Mouse (Mus musculus): ENCODE measurements at regions not wholly inside any gene's neighbourhood (a gene's known extent, or its start where the extent isn't known, plus 50 kb on each side); places are given as distances from the start of the nearest gene placed in this dataset.

DNA sequence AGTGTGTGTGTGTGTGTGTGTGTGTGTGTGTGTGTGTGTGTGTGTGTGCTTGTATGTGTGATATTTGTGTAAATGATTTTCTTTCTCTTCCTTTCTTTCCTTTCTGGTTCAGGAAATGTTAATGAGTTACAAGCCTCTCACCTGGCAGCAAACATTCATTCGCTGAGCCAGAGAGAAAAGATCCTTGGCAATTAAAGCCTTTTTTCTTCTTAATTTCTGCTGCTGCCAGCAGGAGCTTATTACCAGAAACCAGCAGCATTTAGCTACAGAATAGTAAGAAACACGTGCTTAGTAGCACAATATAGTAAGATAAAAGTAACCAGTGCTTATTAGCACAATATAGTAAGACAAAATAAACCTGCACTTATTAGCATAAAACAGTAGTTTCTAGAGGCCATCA, 1050.0 kb upstream of the Pabpc4l start:
- no peak overlapping the region for H3K4me3 ChIP-seq (replicated peaks)
- ATAC-seq = no peak
- 56% methylated on average over 2 of the region's 2 CpGs for WGBS

DNA sequence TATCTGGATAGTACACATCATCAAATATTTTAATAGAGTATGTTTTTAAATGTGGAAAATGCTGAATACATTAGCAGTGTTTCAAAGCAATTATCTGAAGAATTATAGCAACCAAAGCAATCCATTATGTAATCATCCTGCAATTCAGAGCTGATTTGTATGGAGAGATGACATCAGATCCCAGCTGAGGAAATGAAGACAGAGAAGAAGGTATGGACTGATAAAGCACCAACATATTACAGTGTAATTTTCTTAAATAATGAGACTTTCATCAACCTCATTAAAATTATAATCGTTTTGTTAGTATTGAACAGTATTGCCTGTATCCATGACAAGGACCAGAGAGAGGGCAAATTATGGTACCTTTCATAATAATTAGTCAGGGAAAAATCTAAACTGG, 1023.3 kb upstream of the Pabpc4l start:
- no peak overlapping the region for H3K9ac ChIP-seq (replicated peaks)
- H3K9me3 ChIP-seq = no peaks in the 10 kb centered on the region
- ATAC-seq = no peak
- no peaks in the 10 kb centered on the region for H3K4me1 ChIP-seq (replicated peaks)
- no peak overlapping the region for H3K4me2 ChIP-seq (replicated peaks)
- WGBS = 72% methylated on average over 1 of the region's 1 CpGs
- no peak overlapping the region for H3K27ac ChIP-seq
- no peaks in the 10 kb centered on the region for H3K36me3 ChIP-seq
- no peak overlapping the region for H3K4me3 ChIP-seq (replicated peaks)
- H3K27me3 ChIP-seq = no peaks in the 10 kb centered on the region

More for the DNA sequence above, 1050.0 kb upstream of the Pabpc4l start:
- no peak overlapping the region for H3K27ac ChIP-seq
- no peaks in the 10 kb centered on the region for H3K4me1 ChIP-seq (replicated peaks)
- H3K27me3 ChIP-seq = no peaks in the 10 kb centered on the region
- H3K4me2 ChIP-seq (replicated peaks) = no peak overlapping the region
- no peaks in the 10 kb centered on the region for H3K36me3 ChIP-seq
- H3K9me3 ChIP-seq = no peaks in the 10 kb centered on the region
- no peak overlapping the region for H3K9ac ChIP-seq (replicated peaks)

DNA sequence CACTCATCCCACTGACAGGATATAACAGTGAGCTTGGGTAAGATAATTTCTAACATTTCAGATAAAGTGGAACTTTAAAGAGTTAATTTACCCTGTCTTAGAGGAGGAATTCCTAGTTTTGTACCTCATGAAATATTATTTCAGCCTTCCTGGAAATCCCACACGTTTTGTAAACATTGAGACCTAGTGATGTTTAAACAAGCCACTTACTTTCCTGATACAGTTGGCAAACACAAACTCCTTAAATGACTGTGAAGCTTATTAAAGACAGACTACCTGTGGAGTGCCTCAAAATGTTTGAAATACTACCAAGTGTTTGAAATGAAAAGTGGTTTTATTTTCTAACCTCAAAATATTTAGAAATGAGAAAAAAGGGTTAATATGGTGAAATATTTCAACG, 1021.8 kb upstream of the Pabpc4l start:
- H3K36me3 ChIP-seq = no peaks in the 10 kb centered on the region
- H3K4me2 ChIP-seq (replicated peaks) = no peak overlapping the region
- H3K9ac ChIP-seq (replicated peaks) = no peak overlapping the region
- H3K27ac ChIP-seq = no peak overlapping the region
- H3K27me3 ChIP-seq = no peaks in the 10 kb centered on the region
- H3K9me3 ChIP-seq = no peaks in the 10 kb centered on the region
- ATAC-seq = no peak
- 53% methylated on average over 2 of the region's 2 CpGs for WGBS
- H3K4me3 ChIP-seq (replicated peaks) = no peak overlapping the region
- H3K4me1 ChIP-seq (replicated peaks) = no peaks in the 10 kb centered on the region

DNA sequence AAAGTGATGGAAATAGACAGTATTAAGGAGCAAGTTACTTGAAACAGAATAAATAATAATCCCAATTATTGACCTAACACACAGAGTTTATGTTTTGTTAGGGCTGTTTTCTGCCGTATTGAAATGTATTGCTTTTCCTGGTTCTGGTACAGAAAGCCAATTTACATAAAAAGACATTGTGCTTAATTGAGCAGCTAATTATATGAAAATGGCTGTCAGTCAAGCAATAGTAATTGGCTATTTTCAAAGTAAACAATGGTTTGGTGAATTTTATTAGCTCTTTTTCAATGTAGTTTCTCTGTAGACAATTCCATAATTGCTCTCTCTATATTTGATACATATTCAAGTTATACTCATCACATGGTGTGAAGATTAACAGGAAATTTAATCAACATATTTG, 1015.5 kb upstream of the Pabpc4l start:
- no peaks in the 10 kb centered on the region for H3K9me3 ChIP-seq
- no peak for ATAC-seq
- H3K27ac ChIP-seq = no peak overlapping the region
- no peak overlapping the region for H3K4me3 ChIP-seq (replicated peaks)
- no peak overlapping the region for H3K9ac ChIP-seq (replicated peaks)
- WGBS = 62% methylated on average over 1 of the region's 1 CpGs
- no peak overlapping the region for H3K4me2 ChIP-seq (replicated peaks)
- no peaks in the 10 kb centered on the region for H3K4me1 ChIP-seq (replicated peaks)
- H3K27me3 ChIP-seq = no peaks in the 10 kb centered on the region
- H3K36me3 ChIP-seq = no peaks in the 10 kb centered on the region

DNA sequence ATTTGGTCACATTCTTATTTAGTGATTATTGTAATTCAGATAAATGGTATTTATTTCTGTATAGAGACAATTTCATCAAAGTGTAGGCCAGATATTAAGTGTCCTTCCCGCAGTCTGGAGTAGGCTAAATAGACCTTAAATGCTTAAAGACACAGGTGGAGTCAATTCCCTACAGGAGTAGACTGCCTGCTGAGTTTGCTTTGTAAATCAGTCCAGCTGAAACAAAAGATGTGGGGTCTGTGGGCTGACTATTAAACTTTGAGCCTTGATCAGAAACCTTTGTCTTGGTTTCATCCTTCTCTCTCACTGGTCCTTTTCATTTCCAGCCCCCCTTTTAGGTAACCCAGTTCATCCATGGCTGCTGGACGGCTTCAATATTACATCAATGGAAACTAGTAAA, 1002.0 kb upstream of the Pabpc4l start:
- H3K4me3 ChIP-seq (replicated peaks) = no peak overlapping the region
- no peak overlapping the region for H3K9ac ChIP-seq (replicated peaks)
- 74% methylated on average over 2 of the region's 2 CpGs for WGBS
- no peak for ATAC-seq
- H3K4me2 ChIP-seq (replicated peaks) = no peak overlapping the region
- no peaks in the 10 kb centered on the region for H3K36me3 ChIP-seq
- no peaks in the 10 kb centered on the region for H3K9me3 ChIP-seq
- no peaks in the 10 kb centered on the region for H3K27me3 ChIP-seq
- H3K4me1 ChIP-seq (replicated peaks) = no peaks in the 10 kb centered on the region
- H3K27ac ChIP-seq = no peak overlapping the region

DNA sequence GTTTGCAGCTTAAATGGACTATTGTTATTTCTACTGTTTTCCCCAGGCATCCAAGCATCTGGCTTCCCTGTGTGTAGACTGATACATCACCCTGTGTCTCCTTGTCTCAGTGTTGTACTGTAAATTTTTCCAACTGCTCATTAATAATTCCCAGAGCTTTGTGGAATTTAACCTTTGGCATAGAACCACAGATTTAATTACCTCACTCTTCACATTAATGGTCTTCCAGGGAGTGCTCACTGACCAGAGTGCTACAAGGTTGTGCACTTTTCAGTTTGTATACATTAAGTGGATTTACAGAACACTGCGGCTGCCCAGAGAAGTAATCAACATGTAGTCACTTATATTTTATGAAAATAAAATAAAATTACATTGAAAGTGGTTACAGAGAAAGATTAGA, 992.4 kb upstream of the Pabpc4l start:
- H3K9me3 ChIP-seq = no peaks in the 10 kb centered on the region
- no peaks in the 10 kb centered on the region for H3K4me1 ChIP-seq (replicated peaks)
- no peak overlapping the region for H3K9ac ChIP-seq (replicated peaks)
- no peaks in the 10 kb centered on the region for H3K27me3 ChIP-seq
- no peak overlapping the region for H3K27ac ChIP-seq
- no peak overlapping the region for H3K4me2 ChIP-seq (replicated peaks)
- 86% methylated on average over 1 of the region's 1 CpGs for WGBS
- no peak for ATAC-seq
- H3K36me3 ChIP-seq = no peaks in the 10 kb centered on the region
- H3K4me3 ChIP-seq (replicated peaks) = no peak overlapping the region

DNA sequence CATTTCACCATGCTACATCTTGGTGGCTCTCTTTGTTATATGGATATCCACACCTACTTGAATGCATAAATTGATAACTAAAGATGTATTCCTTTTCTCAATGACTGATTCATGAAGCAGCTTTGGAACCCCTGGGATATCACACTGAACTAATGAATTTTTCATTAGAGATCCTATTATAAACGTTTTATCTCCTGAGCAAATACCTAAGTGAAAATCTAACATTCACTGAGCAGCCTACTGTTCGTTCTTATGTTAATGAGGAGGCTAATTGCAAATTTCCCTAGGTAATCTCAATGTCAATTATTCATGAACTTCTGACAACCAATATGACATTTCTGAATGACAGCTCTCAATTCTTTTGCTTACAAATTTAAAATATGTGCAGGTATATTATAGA, 987.5 kb upstream of the Pabpc4l start:
- peak; percentile 67 for ATAC-seq
- no peak overlapping the region for H3K9ac ChIP-seq (replicated peaks)
- 27% methylated on average over 2 of the region's 2 CpGs for WGBS

DNA sequence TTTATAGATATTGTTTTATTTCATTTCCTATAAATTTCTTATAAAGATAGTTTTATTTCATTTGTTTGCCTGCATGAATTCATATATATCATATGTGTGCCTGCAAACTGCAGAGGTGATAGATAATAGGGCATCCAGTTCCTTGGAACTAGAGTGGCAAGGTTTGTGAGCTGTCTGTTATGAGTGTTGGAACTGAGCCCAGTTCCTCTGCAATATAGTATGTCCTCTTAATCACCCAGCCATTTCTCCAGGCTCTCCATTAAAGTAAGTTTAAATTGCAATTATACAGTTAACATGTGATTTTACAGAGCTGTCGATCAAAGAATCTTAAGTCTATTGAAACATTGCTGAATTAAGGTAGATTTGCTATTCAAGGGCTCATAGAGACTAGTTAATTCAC, 976.5 kb upstream of the Pabpc4l start:
- ATAC-seq = no peak
- Histone ChIP-seq H3K9me3 (no peaks in the 10 kb centered on the region), H3K27ac (no peak overlapping the region), H3K27me3 (no peaks in the 10 kb centered on the region), H3K9ac (replicated peaks) (no peak overlapping the region), H3K36me3 (no peaks in the 10 kb centered on the region), H3K4me2 (replicated peaks) (no peak overlapping the region), H3K4me3 (replicated peaks) (no peak overlapping the region), H3K4me1 (replicated peaks) (no peaks in the 10 kb centered on the region)
- 72% methylated on average over 1 of the region's 1 CpGs for WGBS

More for the DNA sequence above, 987.5 kb upstream of the Pabpc4l start:
- Histone ChIP-seq H3K4me1 (replicated peaks) (no peaks in the 10 kb centered on the region), H3K4me3 (replicated peaks) (no peak overlapping the region), H3K9me3 (no peaks in the 10 kb centered on the region), H3K27ac (no peak overlapping the region), H3K4me2 (replicated peaks) (no peak overlapping the region), H3K36me3 (no peaks in the 10 kb centered on the region), H3K27me3 (no peaks in the 10 kb centered on the region)

Data from midbrain, embryonic 13.5 days (tissue).